Mouse (Mus musculus) intestine, embryonic 16.5 days (tissue): Measurements from ENCODE around the gene Atp6v1c2. TPM values are rescaled to one million over a fixed set of nuclear protein-coding genes. Genes with fewer than 3 reads are reported as not detected.

Experiments
- ATAC-seq: fragments of 200-750 bp; cut with Nextera tagmentation; 2 replicates; pipeline ENCODE4 v1.8.0; 2017; ENCODE audit warnings: moderate TSS enrichment, moderate library complexity
- H3K27ac ChIP-seq: fragments of 300-500 bp; sonication (generic); 2 replicates; pipeline ENCODE4 v1.5.1; 2014; ENCODE audit warnings: mild to moderate bottlenecking, low read length
- H3K27me3 ChIP-seq: fragments of 300-500 bp; sonication (generic); replicated peaks from 2 replicates; pipeline ENCODE4 v1.6.1; 2014; ENCODE audit warnings: low read length, control low read depth, mixed read lengths; ENCODE audit not compliant: control insufficient read depth, insufficient read depth
- H3K36me3 ChIP-seq: fragments of 300-500 bp; sonication (generic); 2 replicates; pipeline ENCODE4 v1.6.1; 2014; ENCODE audit warnings: low read length, control low read depth; ENCODE audit not compliant: control insufficient read depth, insufficient read depth
- H3K4me1 ChIP-seq: fragments of 300-500 bp; sonication (generic); 2 replicates; pipeline ENCODE4 v1.6.1; 2014; ENCODE audit warnings: low read length, control low read depth, mixed read lengths; ENCODE audit not compliant: control insufficient read depth, insufficient read depth
- H3K4me2 ChIP-seq: fragments of 300-500 bp; sonication (generic); 2 replicates; pipeline ENCODE4 v1.6.1; 2014; ENCODE audit warnings: low read depth, low read length, control low read depth
- H3K4me3 ChIP-seq: fragments of 300-500 bp; sonication (generic); 2 replicates; pipeline ENCODE4 v1.5.1; 2014; ENCODE audit warnings: mild to moderate bottlenecking, low read length
- H3K9ac ChIP-seq: fragments of 300-500 bp; sonication (generic); 2 replicates; pipeline ENCODE4 v1.6.1; 2014; ENCODE audit warnings: low read depth, low read length
- H3K9me3 ChIP-seq: fragments of 300-500 bp; sonication (generic); 2 replicates; pipeline ENCODE4 v1.6.1; 2016; ENCODE audit warnings: low read length, control low read depth; ENCODE audit not compliant: control insufficient read depth
- WGBS: fragments of 180-500 bp; shearing (Covaris S2); extraction: QIAGEN DNeasy Blood & Tissue Kit; methylation state at CpG from one replicate; pipeline ENCODE4 v1.1.7; 2014; 5-methylcytosine and 5-hydroxymethylcytosine counted together
- polyA plus RNA-seq: library from polyadenylated mRNA; unstranded; fragments of >200 nt; fragmentation: Nextera tagmentation; extraction: Ambion mirVana; gene quantifications from 2 replicates; pipeline ENCODE4 v1.2.1, GENCODE M21; 2015

Atp6v1c2 gene
- polyA plus RNA-seq, 1 experiment from 2014 or later: 0.18 TPM

- 94% methylated on average over 5 of the region's 5 CpGs for WGBS
- Histone ChIP-seq H3K9ac (no peak overlapping the region), H3K4me1 (no peaks in the 10 kb centered on the region), H3K4me3 (no peak overlapping the region), H3K27ac (no peak overlapping the region), H3K4me2 (no peak overlapping the region), H3K9me3 (no peaks in the 10 kb centered on the region), H3K36me3 (peaks cover 16% of the 10 kb centered on the region), H3K27me3 (no peaks in the 10 kb centered on the region)
- no peak for ATAC-seq
Measured at GRCm38 (mm10) chr12:17362316-17362715, 33.2 kb upstream of the Atp6v1c2 start.

- Histone ChIP-seq H3K4me1 (no peaks in the 10 kb centered on the region), H3K9me3 (no peaks in the 10 kb centered on the region), H3K27me3 (no peaks in the 10 kb centered on the region), H3K27ac (no peak overlapping the region), H3K36me3 (peaks cover 16% of the 10 kb centered on the region), H3K4me3 (no peak overlapping the region), H3K9ac (no peak overlapping the region), H3K4me2 (no peak overlapping the region)
- no peak for ATAC-seq
- 54% methylated on average over 4 of the region's 4 CpGs for whole genome bisulfite sequencing
Measured at GRCm38 (mm10) chr12:17360650-17361049, 31.5 kb upstream of the Atp6v1c2 start.

DNA sequence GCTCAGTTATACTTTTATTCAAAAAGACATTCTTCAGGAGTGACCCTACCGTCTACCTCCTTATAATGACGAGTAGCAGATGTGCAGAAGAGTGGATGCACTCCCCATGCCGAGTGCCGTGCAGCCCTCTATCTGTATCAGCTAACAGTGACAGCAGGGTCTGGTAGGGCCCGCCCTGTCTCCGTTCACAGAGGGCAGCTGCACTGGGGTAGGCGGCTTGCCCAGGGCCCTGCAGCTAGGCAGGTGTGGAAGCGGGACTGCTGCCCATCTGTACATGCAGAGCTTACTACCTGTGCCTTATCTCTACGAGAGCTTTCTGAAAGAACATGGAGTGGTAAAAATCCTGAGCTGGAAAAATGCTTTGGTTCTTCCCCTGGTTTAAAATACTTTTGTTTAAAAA is 30.9 kb upstream of the Atp6v1c2 start:
- Histone ChIP-seq H3K36me3 (peaks cover 16% of the 10 kb centered on the region), H3K9me3 (no peaks in the 10 kb centered on the region), H3K27me3 (no peaks in the 10 kb centered on the region), H3K9ac (no peak overlapping the region), H3K4me2 (no peak overlapping the region), H3K4me3 (no peak overlapping the region), H3K27ac (no peak overlapping the region), H3K4me1 (no peaks in the 10 kb centered on the region)
- 60% methylated on average over 9 of the region's 9 CpGs for WGBS
- ATAC-seq: no peak

DNA sequence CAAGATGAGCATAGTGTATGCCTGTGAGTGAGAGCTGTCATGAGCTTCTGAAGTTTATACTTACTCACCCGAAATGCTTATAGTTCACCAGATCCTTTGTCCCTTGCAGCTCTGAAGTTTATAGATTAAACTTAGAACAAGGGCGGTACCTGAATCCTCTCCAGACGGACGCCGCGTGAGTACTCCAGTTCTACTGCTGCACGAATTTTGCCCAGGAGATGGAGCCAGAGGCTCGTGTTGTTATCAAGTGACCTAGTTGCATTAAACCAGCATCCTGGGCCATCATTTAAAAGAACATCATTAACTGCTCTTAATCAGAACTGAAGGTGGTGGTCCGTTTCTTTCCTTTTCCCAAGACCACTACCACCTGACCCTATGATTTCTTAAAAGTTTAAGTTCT is 29.8 kb upstream of the Atp6v1c2 start:
- WGBS: 87% methylated on average over 9 of the region's 9 CpGs
- Histone ChIP-seq H3K36me3 (peaks cover 16% of the 10 kb centered on the region), H3K4me1 (no peaks in the 10 kb centered on the region), H3K27me3 (no peaks in the 10 kb centered on the region), H3K9ac (no peak overlapping the region), H3K4me2 (no peak overlapping the region), H3K4me3 (no peak overlapping the region), H3K27ac (no peak overlapping the region), H3K9me3 (no peaks in the 10 kb centered on the region)
- ATAC-seq: no peak

- Histone ChIP-seq H3K4me2 (no peak overlapping the region), H3K27ac (no peak overlapping the region), H3K4me1 (no peaks in the 10 kb centered on the region), H3K4me3 (no peak overlapping the region), H3K36me3 (peaks cover 13% of the 10 kb centered on the region), H3K9ac (no peak overlapping the region), H3K9me3 (no peaks in the 10 kb centered on the region), H3K27me3 (no peaks in the 10 kb centered on the region)
- WGBS: 80% methylated on average over 5 of the region's 5 CpGs
- ATAC-seq: no peak
Measured at GRCm38 (mm10) chr12:17357795-17358194, 28.6 kb upstream of the Atp6v1c2 start.

DNA sequence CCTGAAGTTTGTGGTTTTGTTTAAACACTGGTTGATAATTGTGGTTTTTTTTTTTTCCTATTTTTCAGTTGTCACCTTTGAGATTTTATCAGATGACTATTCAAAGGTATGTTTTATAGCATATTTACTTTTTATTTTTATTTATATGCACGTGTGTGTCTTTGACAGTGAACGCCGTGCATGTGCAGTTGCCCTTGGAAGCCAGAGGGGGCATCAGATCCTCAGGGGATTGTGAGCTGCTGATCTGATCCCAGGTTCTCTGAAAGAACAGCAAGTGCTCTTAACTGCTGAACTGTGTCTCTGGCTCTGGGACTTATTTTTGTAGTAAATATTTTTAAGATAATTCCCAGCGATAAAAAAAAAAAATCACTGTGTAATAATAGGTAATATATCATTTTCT is 27.7 kb upstream of the Atp6v1c2 start:
- no peak overlapping the region for H3K4me3 ChIP-seq
- ATAC-seq: no peak
- 86% methylated on average over 4 of the region's 4 CpGs for WGBS
- H3K27me3 ChIP-seq: no peaks in the 10 kb centered on the region
- H3K4me2 ChIP-seq: no peak overlapping the region
- no peaks in the 10 kb centered on the region for H3K9me3 ChIP-seq
- no peak overlapping the region for H3K27ac ChIP-seq
- H3K9ac ChIP-seq: no peak overlapping the region
- no peaks in the 10 kb centered on the region for H3K4me1 ChIP-seq
- H3K36me3 ChIP-seq: peaks cover 10% of the 10 kb centered on the region

GRCm38 (mm10) chr12:17350106-17350505 is 20.9 kb upstream of the Atp6v1c2 start:
- Histone ChIP-seq H3K36me3 (no peaks in the 10 kb centered on the region), H3K4me2 (no peak overlapping the region), H3K4me1 (peaks cover 12% of the 10 kb centered on the region), H3K4me3 (no peak overlapping the region), H3K27ac (no peak overlapping the region), H3K27me3 (no peaks in the 10 kb centered on the region), H3K9me3 (no peaks in the 10 kb centered on the region), H3K9ac (no peak overlapping the region)
- no peak for ATAC-seq

- under 1% methylated on average over 42 of the region's 42 CpGs for WGBS
Measured at GRCm38 (mm10) chr12:17348048-17349036, 19.2 kb upstream of the Atp6v1c2 start, which contains the start of gene Nol10. Nol10 (plus strand) TSS chr12:17348458.

DNA sequence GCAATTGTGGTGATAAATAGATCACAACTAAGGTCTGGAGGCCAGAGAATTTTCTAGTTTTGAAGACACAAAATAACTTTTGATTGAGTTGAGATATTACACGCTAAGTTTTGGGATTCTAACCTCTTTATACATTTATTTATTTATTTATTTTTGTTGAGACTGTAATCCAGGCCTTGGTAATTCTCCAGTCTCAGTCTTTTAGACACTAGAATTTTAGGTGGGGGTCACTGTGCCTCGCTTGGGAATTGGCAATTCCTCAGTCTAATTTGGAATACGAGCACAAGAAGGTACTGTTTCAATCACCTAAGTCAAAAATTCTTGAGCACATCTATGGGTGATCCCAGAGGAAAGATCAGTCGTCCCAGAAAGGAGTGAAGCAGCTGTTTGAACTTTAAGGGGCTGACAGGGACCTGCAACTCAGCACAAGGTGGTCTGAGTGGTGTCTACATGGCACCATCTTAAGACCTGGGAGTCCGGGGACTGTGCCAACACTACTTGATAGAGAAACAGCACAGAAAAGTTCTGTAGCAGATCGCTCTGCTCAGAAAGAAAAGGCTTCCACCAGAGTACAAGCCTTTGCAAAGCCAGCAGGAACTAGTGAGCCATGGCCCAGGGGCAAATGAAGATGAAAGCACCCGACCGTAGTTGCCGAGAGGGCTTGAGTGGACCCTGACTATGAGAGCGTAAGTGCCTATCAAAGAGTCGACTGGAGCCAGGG is 18.3 kb upstream of the Atp6v1c2 start:
- ATAC-seq: peak; percentile 69
- Histone ChIP-seq H3K4me1 (peaks cover 12% of the 10 kb centered on the region), H3K9me3 (no peaks in the 10 kb centered on the region), H3K4me2 (peak overlapping the region; percentile 92), H3K36me3 (no peaks in the 10 kb centered on the region), H3K9ac (peak overlapping the region; percentile 77), H3K27me3 (no peaks in the 10 kb centered on the region), H3K27ac (peak overlapping the region; percentile 20; the same call in 1 of the 2 replicates), H3K4me3 (peak overlapping the region; percentile 79)
- WGBS: 35% methylated on average over 11 of the region's 11 CpGs

More at GRCm38 (mm10) chr12:17348048-17349036, 19.2 kb upstream of the Atp6v1c2 start, which contains the start of gene Nol10:
- H3K4me2 ChIP-seq: peak within 1 kb of the TSS; percentile 92
- peak within 1 kb of the TSS; percentile 79 for H3K4me3 ChIP-seq
- H3K4me1 ChIP-seq: peaks cover 12% of the 10 kb centered on the region
- no peaks in the 10 kb centered on the region for H3K27me3 ChIP-seq
- no peaks in the 10 kb centered on the region for H3K36me3 ChIP-seq
- ATAC-seq: peak; percentile 98
- H3K9me3 ChIP-seq: no peaks in the 10 kb centered on the region
- peak within 1 kb of the TSS; percentile 20; the same call in 1 of the 2 replicates for H3K27ac ChIP-seq
- peak within 1 kb of the TSS; percentile 77 for H3K9ac ChIP-seq
